Mouse (Mus musculus): ENCODE measurements around the gene Prtn3.

DNA sequence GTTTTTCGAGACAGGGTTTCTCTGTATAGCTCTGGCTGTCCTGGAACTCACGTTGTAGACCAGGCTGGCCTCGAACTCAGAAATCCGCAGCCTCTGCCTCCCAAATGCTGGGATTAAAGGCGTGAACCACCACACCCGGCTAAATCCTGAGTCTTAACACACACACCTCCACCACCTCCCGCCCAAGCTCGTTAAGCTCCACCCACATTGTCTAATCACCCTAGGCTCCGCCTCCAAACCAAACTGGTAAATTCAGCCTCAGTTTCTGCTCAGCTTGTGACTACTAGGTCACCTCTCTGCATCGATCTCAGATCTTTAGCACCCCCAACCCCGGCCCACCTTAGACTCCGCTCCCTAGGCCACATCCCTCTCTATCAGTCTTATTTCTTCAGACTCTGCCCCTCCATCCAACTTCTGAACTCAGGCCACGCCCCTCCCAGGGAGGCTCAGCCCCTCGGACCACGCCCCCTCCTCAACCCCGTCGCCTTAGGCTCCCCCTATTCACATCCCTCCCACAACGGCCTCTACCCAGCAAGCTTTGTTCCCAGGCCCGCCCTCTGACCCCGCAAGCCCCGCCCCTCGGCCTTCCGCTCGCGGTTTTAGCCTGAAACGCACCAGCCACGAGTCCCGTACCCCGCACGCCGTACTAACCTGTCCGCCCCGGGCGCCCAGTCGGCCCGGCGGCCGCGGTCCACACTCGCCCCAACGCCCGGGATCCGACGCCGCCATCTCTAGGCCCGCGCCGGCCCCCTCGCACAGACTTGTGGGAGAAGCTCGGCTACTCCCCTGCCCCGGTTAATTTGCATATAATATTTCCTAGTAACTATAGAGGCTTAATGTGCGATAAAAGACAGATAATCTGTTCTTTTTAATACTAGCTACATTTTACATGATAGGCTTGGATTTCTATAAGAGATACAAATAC is 34.2 kb downstream of the Prtn3 start, which contains the start of gene Med16:
- TF ChIP-seq CTCF (IDR thresholded peaks at IDR 0.05; ENCODE audit: low read depth, low read length) (no peak), POLR2A (IDR thresholded peaks at IDR 0.05; ENCODE audit: borderline replicate concordance, low read depth, low read length) (no peak)
